In the genomic region with DNA sequence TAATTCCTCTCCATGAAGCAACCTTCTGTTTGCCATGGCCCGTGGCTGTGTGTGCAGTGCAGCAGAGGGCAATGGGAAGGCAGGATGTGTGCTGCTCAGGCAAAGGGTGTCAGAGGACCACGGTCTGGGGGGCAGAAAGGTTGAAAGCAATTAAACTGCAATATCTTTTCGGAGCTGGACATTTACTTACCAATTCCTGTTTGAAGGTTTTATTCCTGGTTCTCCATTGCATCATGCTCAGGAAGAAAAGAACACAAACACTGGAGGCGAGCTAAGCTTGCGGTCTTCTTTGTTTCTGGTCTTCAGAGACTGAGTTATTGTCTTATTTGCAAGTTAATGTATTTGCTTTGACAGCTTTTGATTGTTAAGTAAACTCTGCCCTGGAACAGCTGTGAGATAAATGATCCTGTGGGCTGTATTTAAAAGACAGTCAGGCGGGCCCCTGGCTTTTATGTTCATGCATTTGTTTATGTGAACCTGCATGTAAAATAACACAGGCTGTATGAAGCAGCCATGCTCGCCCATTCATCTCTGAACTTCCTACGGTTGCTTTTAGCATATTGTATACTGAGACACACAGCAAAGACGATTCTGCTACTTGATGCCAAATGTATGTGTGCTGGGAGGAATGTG, we compare ENCODE assay signal across 13 mouse cellular contexts.
DNase-seq lines count a peak whose midpoint lies in the region; ATAC-seq and TF ChIP-seq lines count a peak whose summit lies in the region.
"Had no signal": no experiment of that assay in that cellular context is flagged by ENCODE, and none has a peak within 500 bp of the region (broad histone marks: within the 10 kb centered on the region; RNA-seq: fewer than 3 reads in every experiment).

No protein-coding gene starts in this region.

- WGBS in kidney, embryonic 14.5 days, result 7% methylated on average over 9 of the region's 9 CpGs
- WGBS in hindbrain, embryonic 11.5 days, result 13% methylated on average over 9 of the region's 9 CpGs
- 20% methylated on average over 9 of the region's 9 CpGs for WGBS in midbrain, postnatal 0 days

- no peak for TF ChIP-seq CTCF in midbrain, postnatal 0 days (IDR thresholded peaks at IDR 0.05)

- H3K27me3 ChIP-seq in kidney, embryonic 14.5 days (ENCODE audit: control insufficient read depth, insufficient read depth, low read length), result no peaks in the 10 kb centered on the region
- H3K27me3 ChIP-seq in hindbrain, embryonic 11.5 days (ENCODE audit: control insufficient read depth, insufficient read depth, low read length), result peaks cover 20% of the 10 kb centered on the region
- no peaks in the 10 kb centered on the region for H3K27me3 ChIP-seq in midbrain, postnatal 0 days (ENCODE audit: insufficient read depth, low read length)
- H3K27me3 ChIP-seq: embryonic facial prominence, embryonic 12.5 days; limb, embryonic 12.5 days; megakaryocyte, embryonic 14.5 days had no signal

- H3K4me1 ChIP-seq in kidney, embryonic 14.5 days (ENCODE audit: control insufficient read depth, insufficient read depth, low read length), result peaks cover 12% of the 10 kb centered on the region
- 0 out of 2 replicates have a peak, but pooled peaks cover 2% of the 10 kb centered on the region for H3K4me1 ChIP-seq in hindbrain, embryonic 11.5 days (replicated peaks; ENCODE audit: control insufficient read depth, insufficient read depth, low read length)
- H3K4me1 ChIP-seq in midbrain, postnatal 0 days (ENCODE audit: insufficient read depth, low read length), result no peaks in the 10 kb centered on the region
- H3K4me1 ChIP-seq: megakaryocyte, embryonic 14.5 days had no signal

- peak overlapping the region; percentile 24 for H3K4me2 ChIP-seq in kidney, embryonic 14.5 days (replicated peaks; ENCODE audit: low read depth, low read length)
- H3K4me2 ChIP-seq in hindbrain, embryonic 11.5 days (replicated peaks; ENCODE audit: low read depth, low read length), result 0 out of 2 replicates have a peak overlapping the region, but pooled peaks have one; percentile 17
- no peak overlapping the region for H3K4me2 ChIP-seq in midbrain, postnatal 0 days (ENCODE audit: low read depth, low read length, poor library complexity, severe bottlenecking)
- H3K4me2 ChIP-seq: embryonic facial prominence, embryonic 12.5 days; limb, embryonic 12.5 days had no signal

- no peak overlapping the region for H3K4me3 ChIP-seq in kidney, embryonic 14.5 days (ENCODE audit: low read length)
- no peak overlapping the region for H3K4me3 ChIP-seq in hindbrain, embryonic 11.5 days (ENCODE audit: low read depth, low read length)
- H3K4me3 ChIP-seq in midbrain, postnatal 0 days (ENCODE audit: low read depth, low read length), result no peak overlapping the region
- H3K4me3 ChIP-seq: embryonic facial prominence, embryonic 12.5 days; limb, embryonic 12.5 days; megakaryocyte, embryonic 14.5 days had no signal

- no peak for DNase-seq in kidney, adult 18-20 months
- peak; percentile 72 for DNase-seq in embryo, embryonic 10.5 days (ENCODE audit: low spot score)
- DNase-seq in hindbrain, embryonic 11.5 days (ENCODE audit: low spot score), result peak; percentile 55
- no peak for DNase-seq in midbrain, postnatal 0 days (ENCODE audit: low spot score)
- DNase-seq in spleen, adult 12 weeks (ENCODE audit: low spot score), result no peak
- DNase-seq in layer of hippocampus, postnatal 36 days, result no peak
- DNase-seq: heart, postnatal 4 days; thymus, postnatal 25 days had no signal

- H3K9ac ChIP-seq in kidney, embryonic 14.5 days (ENCODE audit: low read depth, low read length), result no peak overlapping the region
- H3K9ac ChIP-seq in hindbrain, embryonic 11.5 days (ENCODE audit: low read depth, low read length), result peak overlapping the region; percentile 37; the same call in 1 of the 2 replicates
- no peak overlapping the region for H3K9ac ChIP-seq in midbrain, postnatal 0 days (replicated peaks; ENCODE audit: low read length, poor library complexity, severe bottlenecking)
- H3K9ac ChIP-seq: embryonic facial prominence, embryonic 12.5 days; limb, embryonic 12.5 days had no signal

- peak overlapping the region; percentile 71; the same call in 1 of the 2 replicates for H3K27ac ChIP-seq in kidney, embryonic 14.5 days (ENCODE audit: low read depth, low read length)
- H3K27ac ChIP-seq in hindbrain, embryonic 11.5 days (ENCODE audit: low read depth, low read length), result peak overlapping the region; percentile 79
- peak overlapping the region; percentile 8; the same call in 1 of the 2 replicates for H3K27ac ChIP-seq in midbrain, postnatal 0 days (ENCODE audit: low read depth, low read length)
- H3K27ac ChIP-seq: embryonic facial prominence, embryonic 12.5 days; limb, embryonic 12.5 days had no signal

- peak; percentile 85 for ATAC-seq in kidney, embryonic 14.5 days (ENCODE audit: low FRiP score, low TSS enrichment)
- peak; percentile 88 for ATAC-seq in hindbrain, embryonic 11.5 days (ENCODE audit: low FRiP score)
- ATAC-seq in midbrain, postnatal 0 days (ENCODE audit: low FRiP score), result no peak
- no peak for ATAC-seq in CD4-positive, CD25-positive, alpha-beta regulatory T cell, adult 4 months

- H3K36me3 ChIP-seq in kidney, embryonic 14.5 days (ENCODE audit: control insufficient read depth, insufficient read depth, low read length), result no peaks in the 10 kb centered on the region
- no peaks in the 10 kb centered on the region for H3K36me3 ChIP-seq in hindbrain, embryonic 11.5 days (ENCODE audit: control insufficient read depth, insufficient read depth, low read length)
- no peaks in the 10 kb centered on the region for H3K36me3 ChIP-seq in midbrain, postnatal 0 days (ENCODE audit: insufficient read depth, low read length)
- H3K36me3 ChIP-seq: embryonic facial prominence, embryonic 12.5 days; limb, embryonic 12.5 days had no signal

- no peaks in the 10 kb centered on the region for H3K9me3 ChIP-seq in kidney, embryonic 14.5 days (ENCODE audit: control insufficient read depth, low read length)
- H3K9me3 ChIP-seq in hindbrain, embryonic 11.5 days (ENCODE audit: control insufficient read depth, low read length), result no peaks in the 10 kb centered on the region
- H3K9me3 ChIP-seq in midbrain, postnatal 0 days (ENCODE audit: low read length), result no peaks in the 10 kb centered on the region
- H3K9me3 ChIP-seq: embryonic facial prominence, embryonic 12.5 days; limb, embryonic 12.5 days had no signal

Comparison
In these comparisons a context has a peak if more than half of its experiments do, and no peak if none do; other contexts are left out.
1. ATAC-seq: peak in kidney, embryonic 14.5 days (single experiment) and hindbrain, embryonic 11.5 days (single experiment); none in midbrain, postnatal 0 days (single experiment) and CD4-positive, CD25-positive, alpha-beta regulatory T cell, adult 4 months (single experiment).
2. H3K27ac ChIP-seq: peak in every context shown above with its lines; median percentile 79 in hindbrain, embryonic 11.5 days; 71 in kidney, embryonic 14.5 days; 8 in midbrain, postnatal 0 days.
3. DNase-seq: peak in embryo, embryonic 10.5 days (single experiment) and hindbrain, embryonic 11.5 days (single experiment); none in kidney, adult 18-20 months (single experiment), midbrain, postnatal 0 days (single experiment), spleen, adult 12 weeks (single experiment) and layer of hippocampus, postnatal 36 days (0 of 2).